Mouse (Mus musculus): ENCODE measurements around the gene Olfr1087.

DNA sequence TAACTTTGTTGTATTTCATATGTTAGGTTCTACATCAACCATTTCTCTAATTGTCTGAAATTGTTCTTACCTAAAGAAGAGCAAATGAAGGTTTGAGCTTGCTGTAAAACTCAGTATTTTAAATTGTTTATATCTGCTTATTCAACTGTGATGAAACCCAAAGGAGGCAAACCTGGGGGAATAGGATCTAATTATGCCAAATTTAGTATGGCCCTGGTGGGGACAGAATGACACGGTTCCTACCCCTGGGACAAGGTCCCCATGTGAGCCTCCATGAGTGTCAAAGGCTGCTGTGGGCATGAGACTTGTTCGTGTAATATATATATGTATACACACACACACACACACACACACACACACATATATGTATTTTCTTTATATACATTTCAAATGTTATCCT is 18.2 kb downstream of the Olfr1087 start, which contains the start of gene Olfr1086:
- TF ChIP-seq CTCF (IDR thresholded peaks at IDR 0.05; ENCODE audit: borderline replicate concordance, insufficient read depth, low read depth, low read length) = no peak
- no peak for TF ChIP-seq POLR2A (IDR thresholded peaks at IDR 0.05; ENCODE audit: borderline replicate concordance, insufficient read depth, low read length)

All from cerebellum, adult 2 months (tissue).